Mouse (Mus musculus): ENCODE measurements around the gene Jmjd4. TPM values are rescaled to one million over a fixed set of nuclear protein-coding genes. Genes with fewer than 3 reads are reported as not detected.
A peak's percentile ranks its signal among the peaks of the same experiment; 100 is the strongest.

Gene Jmjd4
- total and polyA plus RNA-seq, 3 experiments = 9.6 to 15.7 (median 10.2) TPM

GRCm38 (mm10) chr11:59458973-59459372 is 9.1 kb downstream of the Jmjd4 start:
- no peaks in the 10 kb centered on the region for H3K4me1 ChIP-seq (ENCODE audit: control insufficient read depth in 1 of 2, insufficient read depth in 2 of 2)
- no peak for DNase-seq (ENCODE audit: extremely low read depth)
- in situ Hi-C loops (cut with MboI; ENCODE audit: low pct_ligation_motif_present, low pct_unique_long_range_greater_than_20kb, low sequenced_read_pairs) = no loop called here
- H3K9ac ChIP-seq (ENCODE audit: insufficient read depth, low read depth) = no peak overlapping the region
- H3K4me2 ChIP-seq (ENCODE audit: insufficient read depth, low read depth, poor library complexity, severe bottlenecking) = no peak overlapping the region
- no peak overlapping the region for H3K4me3 ChIP-seq (replicated peaks in 1 of 3; ENCODE audit: low read depth in 2 of 3, low read length in 2 of 3, poor library complexity in 1 of 3)
- TF ChIP-seq ELF1 (IDR thresholded peaks at IDR 0.05; ENCODE audit: low read depth, low read length) (no peak), POLR2AphosphoS2 (IDR thresholded peaks at IDR 0.05; ENCODE audit: low read depth, low read length) (0 out of 2 replicates have a peak, but pooled peaks have one; percentile 42)
- H3K27me3 ChIP-seq (replicated peaks) = no peaks in the 10 kb centered on the region
- H3K79me2 ChIP-seq (replicated peaks; ENCODE audit: control insufficient read depth, extremely low read depth, insufficient read depth, poor library complexity, severe bottlenecking) = no peaks in the 10 kb centered on the region
- peaks cover 23% of the 10 kb centered on the region for H3K9me3 ChIP-seq (replicated peaks; ENCODE audit: low read length)
- H3K36me3 ChIP-seq (replicated peaks in 1 of 2; ENCODE audit: control insufficient read depth in 1 of 2, insufficient read depth in 1 of 2, low read length in 1 of 2) = peaks cover 57 to 89% of the 10 kb centered on the region in 2 experiments
- dilution Hi-C loops (cut with MboI; ENCODE audit: extremely low pct_ligation_motif_present, extremely low pct_unique_long_range_greater_than_20kb, low sequenced_read_pairs) = no loop called here
- H3K27ac ChIP-seq (ENCODE audit: insufficient read depth, low read depth) = no peak overlapping the region

GRCm38 (mm10) chr11:59460459-59460858 is 10.6 kb downstream of the Jmjd4 start:
- dilution Hi-C loops (cut with MboI; ENCODE audit: extremely low pct_ligation_motif_present, extremely low pct_unique_long_range_greater_than_20kb, low sequenced_read_pairs) (no loop called here), in situ Hi-C loops (cut with MboI; ENCODE audit: low pct_ligation_motif_present, low pct_unique_long_range_greater_than_20kb, low sequenced_read_pairs) (no loop called here)
- Histone ChIP-seq H3K27me3 (replicated peaks) (no peaks in the 10 kb centered on the region), H3K27ac (ENCODE audit: insufficient read depth, low read depth) (no peak overlapping the region), H3K79me2 (replicated peaks; ENCODE audit: control insufficient read depth, extremely low read depth, insufficient read depth, poor library complexity, severe bottlenecking) (no peaks in the 10 kb centered on the region), H3K4me3 (replicated peaks in 1 of 3; ENCODE audit: low read depth in 2 of 3, low read length in 2 of 3, poor library complexity in 1 of 3) (no peak overlapping the region), H3K9me3 (replicated peaks; ENCODE audit: low read length) (peaks cover 29% of the 10 kb centered on the region), H3K4me1 (ENCODE audit: control insufficient read depth in 1 of 2, insufficient read depth in 2 of 2) (no peaks in the 10 kb centered on the region), H3K36me3 (replicated peaks in 1 of 2; ENCODE audit: control insufficient read depth in 1 of 2, insufficient read depth in 1 of 2, low read length in 1 of 2) (peaks cover 46 to 84% of the 10 kb centered on the region in 2 experiments), H3K9ac (ENCODE audit: insufficient read depth, low read depth) (no peak overlapping the region), H3K4me2 (ENCODE audit: insufficient read depth, low read depth, poor library complexity, severe bottlenecking) (no peak overlapping the region)
- DNase-seq (ENCODE audit: extremely low read depth) = no peak
- TF ChIP-seq ZNF384 (IDR thresholded peaks at IDR 0.05; ENCODE audit: low read depth, low read length) (no peak), NRF1 (IDR thresholded peaks at IDR 0.05; ENCODE audit: low read depth, low read length) (no peak), TCF12 (IDR thresholded peaks at IDR 0.05; ENCODE audit: low read depth, low read length) (no peak), ELF1 (IDR thresholded peaks at IDR 0.05; ENCODE audit: low read depth, low read length) (no peak), UBTF (IDR thresholded peaks at IDR 0.05; ENCODE audit: low read depth, low read length) (no peak), IRF4 (IDR thresholded peaks at IDR 0.05; ENCODE audit: low read depth, low read length) (no peak), KAT2A (IDR thresholded peaks at IDR 0.05; ENCODE audit: insufficient replicate concordance, low read length) (no peak), EP300 (IDR thresholded peaks at IDR 0.05; ENCODE audit: low read length) (no peak), MXI1 (IDR thresholded peaks at IDR 0.05; ENCODE audit: low read depth, low read length) (no peak), ZKSCAN1 (IDR thresholded peaks at IDR 0.05; ENCODE audit: borderline replicate concordance, low read depth, low read length) (no peak), MAX (IDR thresholded peaks at IDR 0.05; ENCODE audit: low read length) (no peak), TBP (conservative IDR thresholded peaks at IDR 0.05; ENCODE audit: low read depth, low read length) (no peak), E2F4 (IDR thresholded peaks at IDR 0.05; ENCODE audit: insufficient replicate concordance, low read depth, low read length) (no peak), SIN3A (IDR thresholded peaks at IDR 0.05; ENCODE audit: low read length) (no peak), RCOR1 (conservative IDR thresholded peaks at IDR 0.05; ENCODE audit: low read depth, low read length) (no peak), PAX5 (IDR thresholded peaks at IDR 0.05; ENCODE audit: low read length) (no peak), ETS1 (conservative IDR thresholded peaks at IDR 0.05; ENCODE audit: low read depth, low read length) (no peak), POLR2AphosphoS2 (IDR thresholded peaks at IDR 0.05; ENCODE audit: low read depth, low read length) (no peak)

All from CH12.LX (cell line).